Mouse (Mus musculus): ENCODE data around the gene Arhgef1.

GRCm38 (mm10) chr7:24973208-24973607 lies 70.5 kb downstream of the Arhgef1 start:
- TF ChIP-seq CTCF (IDR thresholded peaks at IDR 0.05; ENCODE audit: low read depth), result no peak
- TF ChIP-seq EP300 (IDR thresholded peaks at IDR 0.05; ENCODE audit: low read depth), result no peak

All from heart, postnatal 0 days (tissue).